Comparison of ENCODE assay signal across 14 mouse cellular contexts in the genomic region with DNA sequence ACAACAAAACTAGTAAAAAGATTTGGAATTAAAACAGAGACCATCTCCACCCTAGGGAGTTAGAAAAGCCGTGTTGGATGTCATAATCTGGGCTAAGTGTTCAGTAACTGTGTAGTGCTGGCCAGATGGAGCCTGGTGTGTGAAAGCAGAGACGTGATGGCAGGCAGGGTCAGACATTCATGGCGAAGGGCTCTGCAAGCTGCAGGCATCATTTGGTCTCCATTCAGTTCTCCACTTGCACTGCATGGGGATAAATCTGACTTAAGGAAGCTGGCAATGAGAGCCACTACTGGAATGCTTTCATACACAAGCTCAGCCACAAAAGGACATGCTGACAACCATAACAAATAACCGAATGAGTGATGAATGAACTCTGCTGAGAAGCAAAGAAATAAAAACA.
DNase-seq lines count a peak whose midpoint lies in the region; ATAC-seq and TF ChIP-seq lines count a peak whose summit lies in the region.
"Had no signal": no experiment of that assay in that cellular context is flagged by ENCODE, and none has a peak within 500 bp of the region (broad histone marks: within the 10 kb centered on the region; RNA-seq: fewer than 3 reads in every experiment).

No protein-coding gene starts in this region.

- H3K4me2 ChIP-seq in hindbrain, embryonic 16.5 days (ENCODE audit: low read length), result no peak overlapping the region
- no peak overlapping the region for H3K4me2 ChIP-seq in hindbrain, embryonic 11.5 days (replicated peaks; ENCODE audit: low read depth, low read length)
- H3K4me2 ChIP-seq in stomach, embryonic 16.5 days (ENCODE audit: low read depth, low read length), result no peak overlapping the region
- no peak overlapping the region for H3K4me2 ChIP-seq in stomach, postnatal 0 days (replicated peaks; ENCODE audit: low read depth)
- no peak overlapping the region for H3K4me2 ChIP-seq in lung, embryonic 14.5 days
- H3K4me2 ChIP-seq: liver, embryonic 11.5 days; midbrain, embryonic 13.5 days had no signal

- no peaks in the 10 kb centered on the region for H3K9me3 ChIP-seq in hindbrain, embryonic 16.5 days (ENCODE audit: control insufficient read depth, low read length)
- no peaks in the 10 kb centered on the region for H3K9me3 ChIP-seq in hindbrain, embryonic 11.5 days (ENCODE audit: control insufficient read depth, low read length)
- H3K9me3 ChIP-seq in stomach, embryonic 16.5 days (replicated peaks; ENCODE audit: control insufficient read depth, low read length), result no peaks in the 10 kb centered on the region
- no peaks in the 10 kb centered on the region for H3K9me3 ChIP-seq in stomach, postnatal 0 days (ENCODE audit: control insufficient read depth, low read length)
- no peaks in the 10 kb centered on the region for H3K9me3 ChIP-seq in lung, embryonic 14.5 days (ENCODE audit: low read depth, low read length)
- H3K9me3 ChIP-seq: midbrain, embryonic 13.5 days had no signal

- H3K4me3 ChIP-seq in hindbrain, embryonic 16.5 days (ENCODE audit: low read length), result no peak overlapping the region
- no peak overlapping the region for H3K4me3 ChIP-seq in hindbrain, embryonic 11.5 days (ENCODE audit: low read depth, low read length)
- no peak overlapping the region for H3K4me3 ChIP-seq in stomach, embryonic 16.5 days (replicated peaks; ENCODE audit: low read length)
- no peak overlapping the region for H3K4me3 ChIP-seq in stomach, postnatal 0 days (ENCODE audit: low read depth, low read length)
- H3K4me3 ChIP-seq in lung, embryonic 14.5 days (ENCODE audit: low read depth, low read length), result no peak overlapping the region
- H3K4me3 ChIP-seq: midbrain, embryonic 13.5 days; myocyte had no signal

- 0 out of 2 replicates have a peak, but pooled peaks have one; percentile 45 for ATAC-seq in hindbrain, embryonic 16.5 days
- no peak for ATAC-seq in hindbrain, embryonic 11.5 days (ENCODE audit: low FRiP score)
- peak; percentile 66; the same call in 1 of the 2 replicates for ATAC-seq in stomach, embryonic 16.5 days (ENCODE audit: insufficient read depth, low FRiP score)
- no peak for ATAC-seq in stomach, postnatal 0 days (ENCODE audit: low FRiP score, low TSS enrichment)
- ATAC-seq in lung, embryonic 14.5 days (ENCODE audit: insufficient read depth), result peak; percentile 84; the same call in 1 of the 2 replicates
- ATAC-seq: inflammation-experienced regulatory T-cells, adult 6 months; midbrain, embryonic 13.5 days had no signal

- H3K4me1 ChIP-seq in hindbrain, embryonic 16.5 days (ENCODE audit: control insufficient read depth, insufficient read depth, low read depth, low read length), result peaks cover 2% of the 10 kb centered on the region; the same call in 1 of the 2 replicates
- H3K4me1 ChIP-seq in hindbrain, embryonic 11.5 days (replicated peaks; ENCODE audit: control insufficient read depth, insufficient read depth, low read length), result no peaks in the 10 kb centered on the region
- H3K4me1 ChIP-seq in stomach, embryonic 16.5 days (ENCODE audit: control insufficient read depth, insufficient read depth, low read length), result peaks cover 3% of the 10 kb centered on the region; the same call in 1 of the 2 replicates
- no peaks in the 10 kb centered on the region for H3K4me1 ChIP-seq in stomach, postnatal 0 days (replicated peaks; ENCODE audit: control insufficient read depth, insufficient read depth)
- no peaks in the 10 kb centered on the region for H3K4me1 ChIP-seq in lung, embryonic 14.5 days (ENCODE audit: insufficient read depth)
- H3K4me1 ChIP-seq: midbrain, embryonic 13.5 days had no signal

- no peaks in the 10 kb centered on the region for H3K27me3 ChIP-seq in hindbrain, embryonic 16.5 days (replicated peaks; ENCODE audit: control insufficient read depth, insufficient read depth, low read length)
- no peaks in the 10 kb centered on the region for H3K27me3 ChIP-seq in hindbrain, embryonic 11.5 days (ENCODE audit: control insufficient read depth, insufficient read depth, low read length)
- no peaks in the 10 kb centered on the region for H3K27me3 ChIP-seq in stomach, embryonic 16.5 days (ENCODE audit: control insufficient read depth, insufficient read depth, low read length)
- H3K27me3 ChIP-seq in stomach, postnatal 0 days (ENCODE audit: control insufficient read depth, insufficient read depth, low read length), result no peaks in the 10 kb centered on the region
- no peaks in the 10 kb centered on the region for H3K27me3 ChIP-seq in lung, embryonic 14.5 days (ENCODE audit: insufficient read depth, low read length)
- H3K27me3 ChIP-seq: midbrain, embryonic 13.5 days had no signal

- no peak for TF ChIP-seq CTCF in stomach, postnatal 0 days (IDR thresholded peaks at IDR 0.05; ENCODE audit: low read depth)
- TF ChIP-seq CTCF in lung, embryonic 14.5 days (IDR thresholded peaks at IDR 0.05; ENCODE audit: low read depth), result no peak

- TF ChIP-seq EP300 in stomach, postnatal 0 days (optimal IDR thresholded peaks at IDR 0.05), result no peak

- no peak overlapping the region for H3K27ac ChIP-seq in hindbrain, embryonic 16.5 days (ENCODE audit: low read depth, low read length)
- no peak overlapping the region for H3K27ac ChIP-seq in hindbrain, embryonic 11.5 days (ENCODE audit: low read depth, low read length)
- no peak overlapping the region for H3K27ac ChIP-seq in stomach, embryonic 16.5 days (ENCODE audit: low read length)
- H3K27ac ChIP-seq in stomach, postnatal 0 days (replicated peaks), result no peak overlapping the region
- no peak overlapping the region for H3K27ac ChIP-seq in lung, embryonic 14.5 days (ENCODE audit: low read depth)
- H3K27ac ChIP-seq: midbrain, embryonic 13.5 days had no signal

- H3K9ac ChIP-seq in hindbrain, embryonic 16.5 days (ENCODE audit: low read depth, low read length), result no peak overlapping the region
- no peak overlapping the region for H3K9ac ChIP-seq in hindbrain, embryonic 11.5 days (ENCODE audit: low read depth, low read length)
- no peak overlapping the region for H3K9ac ChIP-seq in stomach, embryonic 16.5 days (ENCODE audit: low read length)
- no peak overlapping the region for H3K9ac ChIP-seq in stomach, postnatal 0 days (ENCODE audit: low read length)
- no peak overlapping the region for H3K9ac ChIP-seq in lung, embryonic 14.5 days
- H3K9ac ChIP-seq: midbrain, embryonic 13.5 days had no signal

- no peaks in the 10 kb centered on the region for H3K36me3 ChIP-seq in hindbrain, embryonic 16.5 days (ENCODE audit: control insufficient read depth, insufficient read depth, low read length)
- no peaks in the 10 kb centered on the region for H3K36me3 ChIP-seq in hindbrain, embryonic 11.5 days (ENCODE audit: control insufficient read depth, insufficient read depth, low read length)
- no peaks in the 10 kb centered on the region for H3K36me3 ChIP-seq in stomach, embryonic 16.5 days (ENCODE audit: control insufficient read depth, insufficient read depth, low read length)
- H3K36me3 ChIP-seq in stomach, postnatal 0 days (ENCODE audit: control insufficient read depth, insufficient read depth, low read length), result no peaks in the 10 kb centered on the region
- no peaks in the 10 kb centered on the region for H3K36me3 ChIP-seq in lung, embryonic 14.5 days (ENCODE audit: insufficient read depth)
- H3K36me3 ChIP-seq: midbrain, embryonic 13.5 days had no signal

- DNase-seq in hindbrain, embryonic 11.5 days (ENCODE audit: low spot score), result no peak
- no peak for DNase-seq in stomach, postnatal 0 days (ENCODE audit: low spot score)
- DNase-seq in lung, embryonic 14.5 days, result peak; percentile 66
- peak; percentile 35 for DNase-seq in lung, postnatal 36 days
- DNase-seq in natural killer cell, adult 2 months (ENCODE audit: low spot score in 2 of 2), result no peak
- no peak for DNase-seq in testis, postnatal 14 days (ENCODE audit: low spot score)
- DNase-seq: cerebellum, adult 9-11 months; heart, postnatal 4 days had no signal

- 41% methylated on average over 4 of the region's 4 CpGs for whole genome bisulfite sequencing in hindbrain, embryonic 16.5 days
- WGBS in hindbrain, embryonic 11.5 days, result 48% methylated on average over 4 of the region's 4 CpGs
- 52% methylated on average over 4 of the region's 4 CpGs for WGBS in stomach, embryonic 16.5 days
- 38% methylated on average over 4 of the region's 4 CpGs for WGBS in stomach, postnatal 0 days
- WGBS in lung, embryonic 14.5 days, result 38% methylated on average over 4 of the region's 4 CpGs

Comparison
In these comparisons a context has a peak if more than half of its experiments do, and no peak if none do; other contexts are left out.
1. ATAC-seq: peak in hindbrain, embryonic 16.5 days (single experiment), stomach, embryonic 16.5 days (single experiment) and lung, embryonic 14.5 days (single experiment); none in hindbrain, embryonic 11.5 days (single experiment) and stomach, postnatal 0 days (single experiment).
2. DNase-seq: peak in lung, embryonic 14.5 days (single experiment) and lung, postnatal 36 days (single experiment); none in hindbrain, embryonic 11.5 days (single experiment), stomach, postnatal 0 days (single experiment), natural killer cell, adult 2 months (0 of 2) and testis, postnatal 14 days (single experiment).